Mouse (Mus musculus): ENCODE measurements around the gene St5. TPM values are rescaled to one million over a fixed set of nuclear protein-coding genes. Genes with fewer than 3 reads are reported as not detected.

St5 gene
- total RNA-seq, 2 experiments from 2014 or later = 14.6 to 17.7 TPM

DNA sequence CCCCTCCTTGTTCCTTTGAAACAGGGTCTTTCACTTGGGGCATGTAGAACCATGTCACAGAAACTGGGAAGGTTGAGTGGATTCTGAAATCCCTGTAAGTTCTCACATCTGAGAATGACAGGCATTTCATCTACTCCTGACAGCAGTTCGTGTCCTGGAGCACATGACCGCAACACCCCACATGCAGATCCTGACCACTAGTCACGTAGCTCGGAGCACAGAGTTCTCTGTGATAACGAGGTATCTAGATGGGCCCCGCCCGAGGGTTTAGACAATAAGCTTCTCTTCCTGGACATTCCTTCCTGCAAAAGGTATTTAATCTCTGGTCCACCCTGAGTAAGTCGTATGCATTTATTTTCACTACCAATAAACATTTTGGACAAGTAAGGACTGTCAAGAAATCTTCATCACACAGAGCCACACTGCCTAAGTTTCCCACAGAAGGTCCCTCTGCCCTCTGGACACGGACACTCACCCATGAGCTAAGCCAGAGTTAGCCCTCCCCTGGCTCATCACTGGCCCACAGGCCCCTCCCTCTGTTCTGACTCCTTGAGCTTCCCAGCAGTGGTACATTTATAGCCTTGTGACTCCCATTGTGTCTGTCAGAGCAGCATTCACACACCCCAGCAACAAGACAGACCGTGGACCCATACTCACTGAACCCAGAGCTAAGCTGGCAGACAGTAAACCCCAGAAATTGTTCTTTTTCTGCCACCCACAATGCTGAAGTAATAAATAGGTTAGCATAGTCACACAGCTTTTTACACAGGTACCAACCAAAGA, 54.4 kb downstream of the St5 start:
- no peak for DNase-seq
- intact Hi-C loops (cut with DNase I; ENCODE audit: low total_unique reads) = no loop called here

- no peak for DNase-seq
- intact Hi-C loops (cut with DNase I; ENCODE audit: low total_unique reads) = no loop called here
Measured at GRCm38 (mm10) chr7:109646574-109646973, 56.8 kb downstream of the St5 start.

DNA sequence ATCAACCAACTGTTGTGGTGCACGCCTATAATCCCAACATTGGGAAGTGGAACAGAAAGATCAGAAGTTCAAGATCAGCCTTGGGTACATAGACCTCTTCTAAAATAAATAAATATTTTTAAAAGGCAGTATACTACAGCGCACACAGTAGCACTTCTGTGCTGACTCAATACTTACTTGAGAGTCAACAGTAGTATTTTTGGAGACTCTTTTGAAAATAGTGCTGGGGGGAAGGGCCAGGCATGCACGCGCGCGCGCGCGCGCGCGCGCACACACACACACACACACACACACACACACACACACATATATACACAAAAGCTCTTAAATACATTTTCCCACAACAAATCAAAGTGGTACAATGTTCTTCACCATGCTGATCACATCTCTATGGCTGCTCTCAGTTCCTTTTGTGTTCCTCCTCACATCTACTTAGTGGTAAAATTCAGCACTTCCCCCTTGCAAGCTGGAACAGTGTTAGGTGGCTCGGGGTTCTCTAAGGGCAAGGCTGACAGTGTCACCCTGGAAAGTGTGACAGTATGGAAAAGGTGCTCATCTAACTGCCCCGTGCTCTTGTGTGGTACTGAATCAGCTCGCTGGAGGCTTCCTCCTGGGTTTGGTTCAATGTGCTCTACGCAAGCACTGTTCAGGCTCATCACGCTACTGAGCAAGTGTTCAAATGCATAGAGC, 60.0 kb downstream of the St5 start:
- DNase-seq = no peak
- intact Hi-C loops (cut with DNase I; ENCODE audit: low total_unique reads) = no loop called here

GRCm38 (mm10) chr7:109641963-109642362, 61.4 kb downstream of the St5 start:
- intact Hi-C loops (cut with DNase I; ENCODE audit: low total_unique reads) = no loop called here
- DNase-seq = no peak

- intact Hi-C loops (cut with DNase I; ENCODE audit: low total_unique reads) = no loop called here
- no peak for DNase-seq
Measured at GRCm38 (mm10) chr7:109641102-109641501, 62.3 kb downstream of the St5 start.

DNA sequence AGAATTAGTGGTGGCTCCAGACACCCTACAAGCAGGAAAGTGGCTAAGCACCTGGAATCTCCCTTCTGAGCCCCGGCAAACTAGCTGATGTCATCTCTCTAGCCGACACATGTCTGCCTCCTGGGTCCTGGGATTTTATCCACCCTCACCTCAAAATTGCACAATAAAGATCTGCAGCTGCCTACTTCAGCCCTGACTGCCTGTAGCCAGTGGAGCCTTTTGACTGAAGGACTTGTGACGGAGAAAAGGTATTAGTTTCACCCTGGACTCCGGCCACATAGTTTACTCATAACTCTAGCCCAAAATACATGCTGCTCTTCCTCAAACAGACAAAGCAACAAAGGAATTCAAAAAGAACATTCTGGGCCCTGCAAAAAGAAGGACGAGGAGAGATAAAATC, 66.0 kb downstream of the St5 start:
- no peak for DNase-seq
- intact Hi-C loops (cut with DNase I; ENCODE audit: low total_unique reads) = no loop called here

- DNase-seq = no peak
- intact Hi-C loops (cut with DNase I; ENCODE audit: low total_unique reads) = no loop called here
Measured at GRCm38 (mm10) chr7:109636086-109636792, 67.2 kb downstream of the St5 start.

GRCm38 (mm10) chr7:109633404-109634085, 69.9 kb downstream of the St5 start:
- DNase-seq = no peak
- intact Hi-C loops (cut with DNase I; ENCODE audit: low total_unique reads) = no loop called here

DNA sequence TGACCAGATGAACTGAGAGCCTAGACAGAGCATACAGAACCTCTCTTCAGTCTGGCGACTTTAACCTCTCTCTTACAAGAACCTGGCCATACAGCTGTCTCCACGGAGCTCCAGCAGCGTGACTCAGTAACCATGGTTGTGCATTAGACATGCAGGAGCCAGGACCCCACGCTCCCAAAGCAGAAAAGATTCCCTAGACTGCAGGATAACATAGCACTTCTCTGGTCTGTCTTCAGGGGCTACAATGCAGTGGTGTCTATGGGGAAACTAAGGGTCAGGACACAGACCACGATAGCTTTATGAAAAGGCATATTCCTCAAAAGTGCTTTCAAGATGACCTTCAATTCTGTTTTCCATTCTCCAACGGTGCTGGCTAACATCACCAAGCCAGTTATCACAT, 72.1 kb downstream of the St5 start:
- intact Hi-C loops (cut with DNase I; ENCODE audit: low total_unique reads) = no loop called here

GRCm38 (mm10) chr7:109629871-109630778, 73.3 kb downstream of the St5 start:
- intact Hi-C loops (cut with DNase I; ENCODE audit: low total_unique reads) = no loop called here
- DNase-seq = no peak

More for the DNA sequence above, 72.1 kb downstream of the St5 start:
- no peak for DNase-seq

GRCm38 (mm10) chr7:109628935-109629609, 74.3 kb downstream of the St5 start:
- DNase-seq = no peak
- intact Hi-C loops (cut with DNase I; ENCODE audit: low total_unique reads) = no loop called here

DNA sequence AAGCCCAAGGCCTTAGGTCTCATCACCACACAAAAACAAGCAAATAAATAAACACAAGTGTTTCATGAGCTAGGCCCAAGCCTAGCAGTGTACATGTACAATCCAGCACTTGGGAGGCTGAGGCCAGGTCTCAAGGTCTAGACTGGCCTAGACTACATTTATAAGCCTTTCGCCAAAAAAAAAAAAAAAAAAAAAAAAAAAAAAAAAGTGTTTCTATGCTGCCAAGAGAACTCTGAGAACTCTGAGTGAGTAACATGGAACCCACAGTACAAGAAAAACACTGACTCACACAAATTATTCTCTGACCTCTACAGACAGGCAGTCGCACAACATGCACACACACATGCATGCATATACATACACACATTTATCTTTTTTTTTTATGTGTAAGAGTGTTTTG, 75.6 kb downstream of the St5 start:
- intact Hi-C loops (cut with DNase I; ENCODE audit: low total_unique reads) = no loop called here
- no peak for DNase-seq

- intact Hi-C loops (cut with DNase I; ENCODE audit: low total_unique reads) = no loop called here
- no peak for DNase-seq
Measured at GRCm38 (mm10) chr7:109622234-109622838, 81.1 kb downstream of the St5 start.

GRCm38 (mm10) chr7:109620967-109621366, 82.4 kb downstream of the St5 start:
- intact Hi-C loops (cut with DNase I; ENCODE audit: low total_unique reads) = no loop called here
- no peak for DNase-seq

DNA sequence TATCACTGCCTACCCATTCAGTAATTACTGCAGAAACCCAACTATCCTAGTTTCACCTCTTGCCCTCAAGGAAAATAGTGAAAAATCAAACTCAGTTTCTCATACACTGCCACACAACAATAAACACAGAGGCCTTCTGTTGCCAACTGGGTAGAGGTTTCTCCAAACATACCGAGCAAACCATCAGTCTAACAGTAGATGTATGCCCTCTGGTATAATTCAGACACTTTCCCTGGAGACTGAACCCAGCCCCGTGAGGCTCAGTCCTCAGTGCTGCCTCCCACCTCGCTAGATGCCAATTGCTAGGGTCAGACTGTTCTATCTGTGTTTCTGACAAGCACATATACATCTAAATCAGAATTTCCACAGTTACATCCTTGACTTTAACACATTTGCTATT, 83.1 kb downstream of the St5 start:
- no peak for DNase-seq
- intact Hi-C loops (cut with DNase I; ENCODE audit: low total_unique reads) = no loop called here

- intact Hi-C loops (cut with DNase I; ENCODE audit: low total_unique reads) = loop anchor here (5.0 to 10.0 kb wide), 3 partner anchors 54 to 91 kb away; no protein-coding TSS in a partner anchor
- DNase-seq = peak; percentile 81
Measured at GRCm38 (mm10) chr7:109618721-109619120, 84.7 kb downstream of the St5 start.

- DNase-seq = peak; percentile 69
- intact Hi-C loops (cut with DNase I; ENCODE audit: low total_unique reads) = loop anchor here (5.0 to 10.0 kb wide), 3 partner anchors 53 to 91 kb away; no protein-coding TSS in a partner anchor
Measured at GRCm38 (mm10) chr7:109617838-109618237, 85.6 kb downstream of the St5 start.
